23 mouse cellular contexts compared by ENCODE assay signal in the genomic region with DNA sequence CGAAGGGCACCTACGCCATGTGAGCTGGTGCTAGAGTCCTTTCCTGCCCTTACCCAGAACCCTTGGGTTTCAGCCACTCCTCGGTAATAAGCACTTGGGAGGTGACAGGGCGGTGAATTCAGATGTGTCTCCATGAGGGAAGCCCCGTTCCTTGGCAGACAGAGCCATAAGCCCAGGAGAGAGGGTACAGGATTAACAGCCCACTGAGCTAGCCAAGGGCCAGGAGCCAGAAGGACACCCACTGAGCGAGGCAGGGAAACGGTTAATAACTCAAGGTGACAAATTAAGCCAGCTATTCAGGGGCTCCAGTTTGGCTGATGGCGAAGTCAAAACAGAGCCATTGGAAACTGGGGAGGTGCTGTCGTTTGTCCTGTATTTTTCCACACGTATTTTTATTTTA.
DNase-seq lines count a peak whose midpoint lies in the region; ATAC-seq lines count a peak whose summit lies in the region.
"Had no signal": no experiment of that assay in that cellular context is flagged by ENCODE, and none has a peak within 500 bp of the region (broad histone marks: within the 10 kb centered on the region; RNA-seq: fewer than 3 reads in every experiment).

No protein-coding gene starts in this region.

- no peaks in the 10 kb centered on the region for H3K27me3 ChIP-seq in forebrain, embryonic 10.5 days (ENCODE audit: poor library complexity, severe bottlenecking)
- H3K27me3 ChIP-seq in forebrain, embryonic 13.5 days, result no peaks in the 10 kb centered on the region
- no peaks in the 10 kb centered on the region for H3K27me3 ChIP-seq in limb, embryonic 10.5 days (ENCODE audit: low read depth, poor library complexity, severe bottlenecking)
- H3K27me3 ChIP-seq in limb, embryonic 13.5 days, result no peaks in the 10 kb centered on the region
- H3K27me3 ChIP-seq: heart, embryonic 13.5 days had no signal

- no peaks in the 10 kb centered on the region for H3K9me3 ChIP-seq in forebrain, embryonic 10.5 days
- H3K9me3 ChIP-seq in forebrain, embryonic 13.5 days (replicated peaks), result no peaks in the 10 kb centered on the region
- no peaks in the 10 kb centered on the region for H3K9me3 ChIP-seq in limb, embryonic 10.5 days (replicated peaks)
- H3K9me3 ChIP-seq in limb, embryonic 13.5 days, result no peaks in the 10 kb centered on the region
- H3K9me3 ChIP-seq: heart, embryonic 13.5 days had no signal

- intact Hi-C loops in left cerebral cortex, postnatal 4 days (cut with DNase I), result no loop called here

- no peak overlapping the region for H3K4me2 ChIP-seq in forebrain, embryonic 13.5 days
- no peak overlapping the region for H3K4me2 ChIP-seq in limb, embryonic 13.5 days (replicated peaks)
- H3K4me2 ChIP-seq: heart, embryonic 13.5 days; hindbrain, embryonic 14.5 days had no signal

- peaks cover 31% of the 10 kb centered on the region for H3K4me1 ChIP-seq in forebrain, embryonic 10.5 days
- H3K4me1 ChIP-seq in forebrain, embryonic 13.5 days, result peaks cover 12% of the 10 kb centered on the region
- H3K4me1 ChIP-seq in limb, embryonic 10.5 days, result peaks cover 17% of the 10 kb centered on the region
- peaks cover 32% of the 10 kb centered on the region for H3K4me1 ChIP-seq in limb, embryonic 13.5 days
- H3K4me1 ChIP-seq: heart, embryonic 13.5 days had no signal

- no peak for DNase-seq in forebrain, embryonic 10.5 days (ENCODE audit: extremely low spot score, low spot score)
- DNase-seq in left cerebral cortex, postnatal 4 days, result peak; percentile 41
- DNase-seq in left cerebral cortex, adult 18-20 months (ENCODE audit: low spot score in 2 of 2), result no peak
- no peak for DNase-seq in limb, embryonic 10.5 days (ENCODE audit: low spot score)
- no peak for DNase-seq in liver
- no peak for DNase-seq in kidney, postnatal 10 days
- DNase-seq: adrenal gland, adult 2 months; adrenal gland, postnatal 14 days; cerebellum, adult 18-20 months; cerebellum, adult 9-11 months; forebrain, postnatal 0 days; gastrocnemius, adult 2 months; gastrocnemius, postnatal 14 days; heart, adult 18-20 months; heart, postnatal 14 days; heart, postnatal 4 days had no signal

- peak overlapping the region; percentile 22; the same call in 1 of the 2 replicates for H3K27ac ChIP-seq in forebrain, embryonic 10.5 days
- no peak overlapping the region for H3K27ac ChIP-seq in forebrain, embryonic 13.5 days
- H3K27ac ChIP-seq in limb, embryonic 10.5 days, result 0 out of 2 replicates have a peak overlapping the region, but pooled peaks have one; percentile 11
- no peak overlapping the region for H3K27ac ChIP-seq in limb, embryonic 13.5 days
- H3K27ac ChIP-seq: gastrocnemius, adult 2 months; heart, embryonic 13.5 days; hindbrain, embryonic 14.5 days; hindbrain, postnatal 0 days had no signal

- H3K9ac ChIP-seq in forebrain, embryonic 13.5 days, result no peak overlapping the region
- H3K9ac ChIP-seq in limb, embryonic 13.5 days, result no peak overlapping the region
- H3K9ac ChIP-seq: forebrain, postnatal 0 days; heart, embryonic 13.5 days; hindbrain, embryonic 14.5 days had no signal

- H3K36me3 ChIP-seq in forebrain, embryonic 10.5 days (replicated peaks), result no peaks in the 10 kb centered on the region
- H3K36me3 ChIP-seq in forebrain, embryonic 13.5 days (ENCODE audit: poor library complexity, severe bottlenecking), result no peaks in the 10 kb centered on the region
- H3K36me3 ChIP-seq in limb, embryonic 10.5 days, result no peaks in the 10 kb centered on the region
- H3K36me3 ChIP-seq in limb, embryonic 13.5 days, result no peaks in the 10 kb centered on the region
- H3K36me3 ChIP-seq: heart, embryonic 13.5 days had no signal

- 80% methylated on average over 10 of the region's 10 CpGs for WGBS in forebrain, embryonic 10.5 days
- 72% methylated on average over 10 of the region's 10 CpGs for WGBS in forebrain, embryonic 13.5 days
- WGBS in limb, embryonic 10.5 days, result 72% methylated on average over 10 of the region's 10 CpGs
- WGBS in limb, embryonic 13.5 days, result 50% methylated on average over 10 of the region's 10 CpGs

- no peak overlapping the region for H3K4me3 ChIP-seq in forebrain, embryonic 10.5 days
- no peak overlapping the region for H3K4me3 ChIP-seq in forebrain, embryonic 13.5 days
- no peak overlapping the region for H3K4me3 ChIP-seq in limb, embryonic 10.5 days
- no peak overlapping the region for H3K4me3 ChIP-seq in limb, embryonic 13.5 days
- H3K4me3 ChIP-seq: gastrocnemius, adult 2 months; heart, embryonic 13.5 days had no signal

- no peak for ATAC-seq in forebrain, embryonic 13.5 days
- ATAC-seq in limb, embryonic 13.5 days (ENCODE audit: low FRiP score, low read depth), result peak; percentile 44; the same call in 1 of the 2 replicates
- ATAC-seq: CD4-positive, CD25-positive, alpha-beta regulatory T cell, adult 4 months; forebrain, postnatal 0 days; hindbrain, postnatal 0 days; inflammation-experienced regulatory T-cells, adult 6 months had no signal

Comparison
In these comparisons a context has a peak if more than half of its experiments do, and no peak if none do; other contexts are left out.
1. H3K27ac ChIP-seq: peak in forebrain, embryonic 10.5 days (single experiment) and limb, embryonic 10.5 days (single experiment); none in forebrain, embryonic 13.5 days (single experiment) and limb, embryonic 13.5 days (single experiment).